In genomic region chr7:30314721-30315155, GRCm38 (mm10) we compare ENCODE assay signal across 8 mouse cellular contexts. TPM values are rescaled to one million over a fixed set of nuclear protein-coding genes. Genes with fewer than 3 reads are reported as not detected.
DNase-seq lines count a peak whose midpoint lies in the region; ATAC-seq lines count a peak whose summit lies in the region.

TSS of gene Syne4 (plus strand) at chr7:30314807.

- no peak for DNase-seq in heart, embryonic 10.5 days (ENCODE audit: low spot score)
- no peak for DNase-seq in heart, postnatal 25 days (ENCODE audit: low spot score)
- DNase-seq in ZHBTc4 (ENCODE audit: low read depth, low spot score) = peak; percentile 50
- DNase-seq in ovary, postnatal 14 days (ENCODE audit: low spot score) = no peak
- DNase-seq in gastrocnemius, postnatal 4 days (ENCODE audit: low spot score in 2 of 2) = no peak
- DNase-seq in layer of hippocampus, postnatal 14 days (ENCODE audit: low spot score in 2 of 2) = no peak

- H3K27me3 ChIP-seq in heart, embryonic 10.5 days (ENCODE audit: insufficient read depth, poor library complexity, severe bottlenecking) = no peaks in the 10 kb centered on the region
- H3K27me3 ChIP-seq in forebrain, embryonic 13.5 days = no peaks in the 10 kb centered on the region
- H3K27me3 ChIP-seq in limb, embryonic 15.5 days = no peaks in the 10 kb centered on the region

- H3K9me3 ChIP-seq in heart, embryonic 10.5 days = no peaks in the 10 kb centered on the region
- no peaks in the 10 kb centered on the region for H3K9me3 ChIP-seq in forebrain, embryonic 13.5 days (replicated peaks)
- no peaks in the 10 kb centered on the region for H3K9me3 ChIP-seq in limb, embryonic 15.5 days

- WGBS in heart, embryonic 10.5 days = 2% methylated on average over 9 of the region's 9 CpGs
- WGBS in forebrain, embryonic 13.5 days = 2% methylated on average over 9 of the region's 9 CpGs
- 1% methylated on average over 9 of the region's 9 CpGs for WGBS in limb, embryonic 15.5 days

- H3K36me3 ChIP-seq in heart, embryonic 10.5 days = peaks cover 44% of the 10 kb centered on the region
- H3K36me3 ChIP-seq in forebrain, embryonic 13.5 days (ENCODE audit: poor library complexity, severe bottlenecking) = peaks cover 11% of the 10 kb centered on the region; the same call in 1 of the 2 replicates
- peaks cover 34% of the 10 kb centered on the region for H3K36me3 ChIP-seq in limb, embryonic 15.5 days

- H3K4me2 ChIP-seq in forebrain, embryonic 13.5 days = peak within 1 kb of the TSS; percentile 40
- peak within 1 kb of the TSS; percentile 50 for H3K4me2 ChIP-seq in limb, embryonic 15.5 days

- no peak for ATAC-seq in forebrain, embryonic 13.5 days
- 0 out of 2 replicates have a peak, but pooled peaks have one; percentile 12 for ATAC-seq in limb, embryonic 15.5 days (ENCODE audit: insufficient number of reproducible peaks, low FRiP score, low TSS enrichment, low read depth)

- peak within 1 kb of the TSS; percentile 54 for H3K9ac ChIP-seq in forebrain, embryonic 13.5 days
- H3K9ac ChIP-seq in limb, embryonic 15.5 days = peak within 1 kb of the TSS; percentile 31; the same call in 1 of the 2 replicates

- H3K4me3 ChIP-seq in heart, embryonic 10.5 days = peak within 1 kb of the TSS; percentile 57
- peak within 1 kb of the TSS; percentile 6; the same call in 1 of the 2 replicates for H3K4me3 ChIP-seq in forebrain, embryonic 13.5 days
- peak within 1 kb of the TSS; percentile 43 for H3K4me3 ChIP-seq in limb, embryonic 15.5 days

- peaks cover 24% of the 10 kb centered on the region for H3K4me1 ChIP-seq in heart, embryonic 10.5 days
- peaks cover 10% of the 10 kb centered on the region for H3K4me1 ChIP-seq in forebrain, embryonic 13.5 days
- H3K4me1 ChIP-seq in limb, embryonic 15.5 days = peaks cover 30% of the 10 kb centered on the region

- intact Hi-C loops in heart, postnatal 25 days (cut with DNase I) = no loop called here

- H3K27ac ChIP-seq in heart, embryonic 10.5 days = peak within 1 kb of the TSS; percentile 59
- H3K27ac ChIP-seq in forebrain, embryonic 13.5 days = no peak within 1 kb of the TSS
- peak within 1 kb of the TSS; percentile 48; the same call in 1 of the 2 replicates for H3K27ac ChIP-seq in limb, embryonic 15.5 days

RNA-seq across cellular contexts. Expression of gene Syne4, which starts in this region (rescaled TPM):
- polyA plus RNA-seq in heart, embryonic 10.5 days (2016; fragmentation: Nextera tagmentation; extraction: Ambion mirVana) = 26.8 and 43.1 TPM in 2 replicates
- total RNA-seq in heart, postnatal 25 days (2021) = 1 to 10 TPM in 1 of 2 experiments, under 1 TPM in 1; 0.65 to 1.3 TPM
- 9.2 and 12.7 TPM in 2 replicates for polyA plus RNA-seq in forebrain, embryonic 13.5 days (2015; fragmentation: Nextera tagmentation; extraction: Ambion mirVana)
- polyA plus RNA-seq in limb, embryonic 15.5 days (2015; fragmentation: Nextera tagmentation; extraction: Ambion mirVana) = 37.1 and 42.8 TPM in 2 replicates
- 1 to 10 TPM; 2.5 to 3.8 TPM for total RNA-seq in gastrocnemius, postnatal 4 days (2021)
- 1 to 10 TPM; 4.2 to 5.8 TPM for total RNA-seq in layer of hippocampus, postnatal 14 days (2021)

Comparison
In these comparisons a context has a peak if more than half of its experiments do, and no peak if none do; other contexts are left out.
1. H3K4me3 ChIP-seq: peak in every context shown above with its lines; median percentile 57 in heart, embryonic 10.5 days; 43 in limb, embryonic 15.5 days; 6 in forebrain, embryonic 13.5 days.